Mouse (Mus musculus): Measurements from ENCODE around the gene Msgn1.

The Msgn1 gene

DNA sequence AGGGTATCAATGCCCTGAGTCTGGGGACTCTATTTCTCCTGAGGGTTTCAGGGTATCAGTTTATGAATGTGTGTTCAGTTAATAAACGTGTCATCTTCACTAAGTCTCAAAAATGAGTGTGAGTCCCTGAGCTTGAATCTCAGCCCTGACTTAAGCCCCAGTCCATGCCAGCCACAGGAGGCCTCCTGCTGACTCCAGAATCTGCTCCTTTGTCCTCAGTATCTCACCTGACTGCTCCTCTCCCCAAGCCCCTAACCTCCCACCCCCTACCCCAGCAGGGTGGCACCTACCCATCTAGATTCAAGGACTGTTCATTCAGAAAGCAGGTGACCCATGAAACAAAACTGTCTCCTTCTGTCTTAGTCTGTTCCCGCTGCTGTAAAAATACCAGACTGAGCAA lies 10.2 kb downstream of the Msgn1 start:
- no peak for DNase-seq (ENCODE audit: low read depth, low spot score)

- DNase-seq (ENCODE audit: low read depth, low spot score), result no peak
These were observed 10.7 kb downstream of the Msgn1 start for GRCm38 (mm10) chr12:11198026-11198425.

- no peak for DNase-seq (ENCODE audit: low read depth, low spot score)
These were observed 11.9 kb downstream of the Msgn1 start for GRCm38 (mm10) chr12:11196830-11197229.

GRCm38 (mm10) chr12:11196142-11196597 lies 12.6 kb downstream of the Msgn1 start:
- no peak for DNase-seq (ENCODE audit: low read depth, low spot score)

- DNase-seq (ENCODE audit: low read depth, low spot score), result no peak
These were observed 13.7 kb downstream of the Msgn1 start for GRCm38 (mm10) chr12:11195031-11195430.

DNA sequence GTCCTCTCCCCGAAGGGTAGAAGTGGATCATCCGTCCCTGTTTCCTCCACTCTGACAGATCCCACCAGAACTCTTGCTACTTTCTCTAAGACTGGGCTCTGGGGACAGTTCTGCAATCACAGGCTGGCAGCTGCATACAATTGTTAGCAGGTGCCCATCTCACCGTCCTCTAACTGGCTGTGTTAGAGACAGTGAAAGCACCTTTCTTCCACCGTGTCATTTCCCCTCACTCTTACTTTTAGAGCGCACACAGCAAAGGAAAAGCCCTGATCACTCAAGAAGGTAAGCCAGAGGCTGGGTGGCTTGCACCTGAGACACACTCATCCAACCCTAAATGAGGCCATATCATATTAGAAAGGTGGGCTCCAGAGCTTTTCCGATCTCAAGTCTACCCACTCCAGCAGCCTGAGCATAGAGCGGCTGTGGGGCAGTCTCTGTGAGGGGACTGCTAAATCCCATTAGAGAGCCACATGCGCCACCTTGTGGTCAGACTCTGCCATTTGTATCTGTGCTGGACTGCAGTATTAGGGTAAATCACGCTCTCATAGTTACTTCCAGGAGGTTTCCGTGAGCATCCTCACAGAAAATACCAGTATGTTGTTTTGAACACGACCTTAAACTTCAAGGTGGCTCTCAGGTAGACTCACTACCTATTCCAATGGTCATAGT lies 30.2 kb downstream of the Msgn1 start:
- DNase-seq (ENCODE audit: low read depth, low spot score), result peak; percentile 68

- no peak for DNase-seq (ENCODE audit: low read depth, low spot score)
These were observed 31.1 kb downstream of the Msgn1 start for GRCm38 (mm10) chr12:11177408-11178394.

DNA sequence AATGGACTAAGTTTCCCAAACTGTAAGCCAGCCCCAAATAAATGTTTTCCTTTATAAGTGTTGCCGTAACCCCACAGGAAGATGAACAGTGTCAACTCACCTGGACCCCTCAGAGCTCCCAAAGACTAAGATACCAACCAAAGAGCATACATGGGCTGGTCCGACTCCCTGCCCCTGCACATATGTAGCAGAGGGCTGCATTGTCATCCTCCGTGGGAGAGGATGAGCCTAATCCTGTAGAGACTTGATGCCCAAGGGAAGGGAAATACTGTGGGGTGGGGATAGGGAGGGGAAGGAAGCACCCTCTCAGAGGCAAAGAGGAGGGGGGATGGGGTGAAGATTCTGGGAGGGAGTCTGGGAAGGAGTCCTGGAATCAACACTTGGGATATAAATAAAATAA lies 50.1 kb downstream of the Msgn1 start:
- DNase-seq (ENCODE audit: low read depth, low spot score), result no peak
